Mouse (Mus musculus): ENCODE measurements around the gene Tnrc6b. TPM values are rescaled to one million over a fixed set of nuclear protein-coding genes. Genes with fewer than 3 reads are reported as not detected.

The Tnrc6b gene
- polyA plus RNA-seq, 1 experiment from 2014 or later = 13.9 TPM

GRCm38 (mm10) chr15:80953971-80954370 lies 242.9 kb downstream of the Tnrc6b start:
- in situ Hi-C loops (cut with MboI; ENCODE audit: low pct_unique_long_range_greater_than_20kb) = no loop called here
- TF ChIP-seq CTCF (IDR thresholded peaks at IDR 0.05) = no peak
- ChIA-PET POLR2A (no interaction called here), CTCF (interaction anchor here (1.1 to 1.2 kb wide), 2 partner anchors 15 to 18 kb away, joined by 3 read pairs; no protein-coding TSS in a partner anchor)
- ATAC-seq (no peak), DNase-seq (ENCODE audit: low read depth, low spot score) (no peak)
- no peaks in the 10 kb centered on the region for H3K27me3 ChIP-seq

GRCm38 (mm10) chr15:80954861-80955260 lies 243.7 kb downstream of the Tnrc6b start:
- TF ChIP-seq CTCF (IDR thresholded peaks at IDR 0.05) = no peak
- CTCF ChIA-PET = interaction anchor here (1.2 kb wide), 1 partner anchor 17 kb away, joined by 3 read pairs; no protein-coding TSS in a partner anchor
- in situ Hi-C loops (cut with MboI; ENCODE audit: low pct_unique_long_range_greater_than_20kb) = no loop called here
- DNase-seq (ENCODE audit: low read depth, low spot score) (no peak), ATAC-seq (no peak)
- POLR2A ChIA-PET = no interaction called here
- H3K27me3 ChIP-seq = no peaks in the 10 kb centered on the region

GRCm38 (mm10) chr15:80955836-80956438 lies 244.8 kb downstream of the Tnrc6b start:
- CTCF ChIA-PET = no interaction called here
- TF ChIP-seq CTCF (IDR thresholded peaks at IDR 0.05) = no peak
- no peak for DNase-seq (ENCODE audit: low read depth, low spot score)
- POLR2A ChIA-PET = no interaction called here
- no peak for ATAC-seq
- in situ Hi-C loops (cut with MboI; ENCODE audit: low pct_unique_long_range_greater_than_20kb) = no loop called here
- H3K27me3 ChIP-seq = no peaks in the 10 kb centered on the region

GRCm38 (mm10) chr15:80969371-80969770 lies 258.3 kb downstream of the Tnrc6b start:
- CTCF ChIA-PET = interaction anchor here (0.9 to 1.0 kb wide), 3 partner anchors 12 to 17 kb away, joined by 3 read pairs; no protein-coding TSS in a partner anchor
- in situ Hi-C loops (cut with MboI; ENCODE audit: low pct_unique_long_range_greater_than_20kb) = no loop called here
- no peak for TF ChIP-seq CTCF (IDR thresholded peaks at IDR 0.05)
- POLR2A ChIA-PET = interaction anchor here (1.7 kb wide), 1 partner anchor 12 kb away, joined by 4 read pairs; no protein-coding TSS in a partner anchor
- ATAC-seq = no peak
- no peak for DNase-seq (ENCODE audit: low read depth, low spot score)
- no peaks in the 10 kb centered on the region for H3K27me3 ChIP-seq

- TF ChIP-seq CTCF (IDR thresholded peaks at IDR 0.05) = no peak
- in situ Hi-C loops (cut with MboI; ENCODE audit: low pct_unique_long_range_greater_than_20kb) = no loop called here
- ChIA-PET POLR2A (interaction anchor here (0.6 kb wide), 2 partner anchors 21 to 325 kb away, joined by 3 to 4 read pairs; no protein-coding TSS in a partner anchor), CTCF (interaction anchor here (1.4 kb wide), 1 partner anchor 15 kb away, joined by 3 read pairs; no protein-coding TSS in a partner anchor)
- no peaks in the 10 kb centered on the region for H3K27me3 ChIP-seq
- ATAC-seq = no peak
- DNase-seq (ENCODE audit: low read depth, low spot score) = no peak
Observed at GRCm38 (mm10) chr15:80974311-80974710, 263.2 kb downstream of the Tnrc6b start.

- DNase-seq (ENCODE audit: low read depth, low spot score) (no peak), ATAC-seq (no peak)
- TF ChIP-seq CTCF (IDR thresholded peaks at IDR 0.05) = no peak
- no peaks in the 10 kb centered on the region for H3K27me3 ChIP-seq
- CTCF ChIA-PET = no interaction called here
- POLR2A ChIA-PET = no interaction called here
- in situ Hi-C loops (cut with MboI; ENCODE audit: low pct_unique_long_range_greater_than_20kb) = no loop called here
Observed at GRCm38 (mm10) chr15:80975666-80976065, 264.6 kb downstream of the Tnrc6b start.

GRCm38 (mm10) chr15:80977620-80978334 lies 266.7 kb downstream of the Tnrc6b start, which contains the start of gene Sgsm3:
TSS of gene Sgsm3 (plus strand) at chr15:80977765.
- DNase-seq (ENCODE audit: low read depth, low spot score) (no peak), ATAC-seq (peak; percentile 86)
- H3K27me3 ChIP-seq = no peaks in the 10 kb centered on the region
- in situ Hi-C loops (cut with MboI; ENCODE audit: low pct_unique_long_range_greater_than_20kb) = no loop called here
- ChIA-PET CTCF (interaction anchor here (1.3 kb wide), 1 partner anchor 19 kb away, joined by 4 read pairs; no protein-coding TSS in a partner anchor), POLR2A (no interaction called here)
- no peak for TF ChIP-seq CTCF (IDR thresholded peaks at IDR 0.05)

- ATAC-seq (no peak), DNase-seq (ENCODE audit: low read depth, low spot score) (no peak)
- H3K27me3 ChIP-seq = no peaks in the 10 kb centered on the region
- no peak for TF ChIP-seq CTCF (IDR thresholded peaks at IDR 0.05)
- ChIA-PET CTCF (no interaction called here), POLR2A (no interaction called here)
- in situ Hi-C loops (cut with MboI; ENCODE audit: low pct_unique_long_range_greater_than_20kb) = no loop called here
Observed at GRCm38 (mm10) chr15:80979611-80980010, 268.5 kb downstream of the Tnrc6b start.

GRCm38 (mm10) chr15:80981176-80981575 lies 270.1 kb downstream of the Tnrc6b start:
- no peaks in the 10 kb centered on the region for H3K27me3 ChIP-seq
- in situ Hi-C loops (cut with MboI; ENCODE audit: low pct_unique_long_range_greater_than_20kb) = no loop called here
- TF ChIP-seq CTCF (IDR thresholded peaks at IDR 0.05) = no peak
- no peak for DNase-seq (ENCODE audit: low read depth, low spot score)
- ChIA-PET CTCF (no interaction called here), POLR2A (no interaction called here)
- ATAC-seq = no peak

- CTCF ChIA-PET = no interaction called here
- no peak for TF ChIP-seq CTCF (IDR thresholded peaks at IDR 0.05)
- ATAC-seq (no peak), DNase-seq (ENCODE audit: low read depth, low spot score) (no peak)
- in situ Hi-C loops (cut with MboI; ENCODE audit: low pct_unique_long_range_greater_than_20kb) = no loop called here
- no peaks in the 10 kb centered on the region for H3K27me3 ChIP-seq
- POLR2A ChIA-PET = interaction anchor here (0.7 kb wide), 1 partner anchor 53 kb away, joined by 3 read pairs; no protein-coding TSS in a partner anchor
Observed at GRCm38 (mm10) chr15:80983264-80983663, 272.2 kb downstream of the Tnrc6b start.

- ChIA-PET CTCF (interaction anchor here (1.2 kb wide), 1 partner anchor 14 kb away, joined by 3 read pairs; no protein-coding TSS in a partner anchor), POLR2A (no interaction called here)
- no peak for TF ChIP-seq CTCF (IDR thresholded peaks at IDR 0.05)
- DNase-seq (ENCODE audit: low read depth, low spot score) (no peak), ATAC-seq (no peak)
- H3K27me3 ChIP-seq = no peaks in the 10 kb centered on the region
- in situ Hi-C loops (cut with MboI; ENCODE audit: low pct_unique_long_range_greater_than_20kb) = no loop called here
Observed at GRCm38 (mm10) chr15:80988331-80988730, 277.2 kb downstream of the Tnrc6b start.
